Mouse (Mus musculus): ENCODE data around the gene Olfr132. TPM values are rescaled to one million over a fixed set of nuclear protein-coding genes. Genes with fewer than 3 reads are reported as not detected.

The Olfr132 gene
- polyA plus RNA-seq (2012; rRNA removed) = not detected in 2 replicates

DNA sequence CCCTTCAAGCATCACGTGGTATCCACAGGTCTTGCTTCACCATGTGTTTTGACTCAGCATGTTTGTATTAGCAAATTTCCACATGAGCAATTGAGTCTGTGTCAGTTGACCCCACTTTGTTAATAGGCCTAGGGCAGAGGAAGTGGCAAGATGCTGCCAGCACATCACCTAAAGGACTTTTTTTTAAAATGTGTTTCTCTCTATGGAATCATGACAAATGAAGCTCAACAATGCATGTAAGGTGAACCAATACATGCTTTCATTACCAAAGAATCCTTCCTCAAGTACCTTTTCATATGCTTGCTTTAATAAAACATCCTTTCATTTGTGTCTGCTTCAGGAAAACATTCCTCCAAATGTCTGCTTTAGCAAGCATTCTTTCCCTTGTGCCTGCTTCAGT is at the start of gene Olfr132:
Olfr132 (minus strand) TSS at position 101 of the 400 bp plus-strand sequence.

GRCm38 (mm10) chr17:38171088-38171487 is 36.8 kb upstream of the Olfr132 start, which contains the start of gene Olfr134:
Olfr134 (plus strand) TSS chr17:38171388.

GRCm38 (mm10) chr17:38144981-38145380 is 10.7 kb upstream of the Olfr132 start, which contains the start of gene Olfr133:
Olfr133 (plus strand) TSS chr17:38145281.

GRCm38 (mm10) chr17:38088593-38088992 is 45.7 kb downstream of the Olfr132 start, which contains the start of gene Olfr131:
Olfr131 (minus strand) TSS chr17:38088693.

Other genes with a start within 250 kb of the Olfr132 start
- gene Olfr127, start 234.1 kb downstream of the Olfr132 start, polyA plus RNA-seq (2012; rRNA removed) = not detected in 2 replicates
- not detected in 2 replicates for gene Olfr128, start 214.0 kb downstream of the Olfr132 start, polyA plus RNA-seq (2012; rRNA removed)
- gene Olfr761, start 181.4 kb downstream of the Olfr132 start, polyA plus RNA-seq (2012; rRNA removed) = not detected in 2 replicates
- gene Olfr129, start 74.4 kb downstream of the Olfr132 start, polyA plus RNA-seq (2012; rRNA removed) = not detected in 2 replicates
- gene Olfr130, start 70.6 kb downstream of the Olfr132 start, polyA plus RNA-seq (2012; rRNA removed) = not detected in 2 replicates
- gene Olfr131, start 45.8 kb downstream of the Olfr132 start, polyA plus RNA-seq (2012; rRNA removed) = not detected in 2 replicates
- gene Olfr133, start 10.8 kb upstream of the Olfr132 start, polyA plus RNA-seq (2012; rRNA removed) = not detected in 2 replicates
- gene Olfr134, start 36.9 kb upstream of the Olfr132 start, polyA plus RNA-seq (2012; rRNA removed) = not detected in 2 replicates
- not detected in 2 replicates for gene Olfr135, start 69.8 kb upstream of the Olfr132 start, polyA plus RNA-seq (2012; rRNA removed)
- gene Olfr138, start 126.5 kb upstream of the Olfr132 start, polyA plus RNA-seq (2012; rRNA removed) = not detected in 2 replicates
- not detected in 2 replicates for gene Olfr137, start 173.0 kb upstream of the Olfr132 start, polyA plus RNA-seq (2012; rRNA removed)
- not detected in 2 replicates for gene Olfr136, start 195.3 kb upstream of the Olfr132 start, polyA plus RNA-seq (2012; rRNA removed)